Mouse (Mus musculus) left cerebral cortex, postnatal 4 days (tissue): ENCODE results near the gene Dnah7c. TPM values are rescaled to one million over a fixed set of nuclear protein-coding genes. Genes with fewer than 3 reads are reported as not detected.
"Not testable (repeated sequence)": the region's sequence is repeated elsewhere in the genome, so short reads cannot be mapped to it uniquely, and the experiment has no call there.

ENCODE experiments used
- DNase-seq: peaks from one replicate; pipeline ENCODE4 v3.0.0-alpha.2; 2022
- intact Hi-C: fragments of 180-260 bp; cut with DNase I; formaldehyde crosslinking; loops from one replicate; pipeline ENCODE4 v1.15.1; 2025
- total RNA-seq, 2 experiments: library from RNA; stranded (reverse); gene quantifications; 2 replicates each; pipeline ENCODE4 v1.2.3; 2021

Dnah7c gene
- total RNA-seq: 1 to 10 TPM in 1 of 2 experiments, under 1 TPM in 1; 0.40 to 2.1 TPM

- intact Hi-C loops: no loop called here
- peak; percentile 32 for DNase-seq
Observed at GRCm38 (mm10) chr1:46425137-46425925, at the start of gene Dnah7c. TSS of gene Dnah7c (plus strand) at chr1:46425592.

- DNase-seq, intact Hi-C loops: not testable (repeated sequence)
Observed at GRCm38 (mm10) chr1:46380641-46381040, 44.8 kb upstream of the Dnah7c start.

DNA sequence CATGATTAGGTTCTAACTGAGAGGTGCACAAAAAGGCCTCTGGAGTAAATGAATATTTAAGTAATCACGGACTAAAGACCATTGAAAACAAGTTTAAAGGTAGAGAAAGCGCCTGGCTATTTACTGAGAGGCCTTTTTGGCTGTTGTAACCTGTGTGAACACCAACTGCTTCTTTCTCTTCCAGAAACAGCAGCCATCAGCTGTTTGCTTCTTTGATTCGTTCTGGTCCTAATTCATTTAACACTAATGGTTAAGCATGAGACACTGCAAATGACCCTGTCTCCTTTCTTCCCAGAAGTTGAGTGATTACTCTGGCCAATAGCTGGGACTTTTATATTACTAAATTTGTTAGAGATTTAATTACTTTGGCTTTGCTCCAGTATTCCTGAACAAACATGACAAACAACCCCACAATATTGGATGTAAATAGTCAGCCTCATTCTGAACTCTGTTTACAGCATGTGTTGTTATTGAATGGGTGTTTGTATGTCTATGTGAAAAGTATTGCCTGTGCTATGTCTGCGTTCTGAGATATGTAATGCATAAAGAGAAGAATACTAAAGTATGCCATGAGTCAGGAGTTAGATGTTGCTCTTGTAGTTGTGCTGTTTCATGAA is 30.6 kb upstream of the Dnah7c start:
- DNase-seq, intact Hi-C loops: not testable (repeated sequence)

DNA sequence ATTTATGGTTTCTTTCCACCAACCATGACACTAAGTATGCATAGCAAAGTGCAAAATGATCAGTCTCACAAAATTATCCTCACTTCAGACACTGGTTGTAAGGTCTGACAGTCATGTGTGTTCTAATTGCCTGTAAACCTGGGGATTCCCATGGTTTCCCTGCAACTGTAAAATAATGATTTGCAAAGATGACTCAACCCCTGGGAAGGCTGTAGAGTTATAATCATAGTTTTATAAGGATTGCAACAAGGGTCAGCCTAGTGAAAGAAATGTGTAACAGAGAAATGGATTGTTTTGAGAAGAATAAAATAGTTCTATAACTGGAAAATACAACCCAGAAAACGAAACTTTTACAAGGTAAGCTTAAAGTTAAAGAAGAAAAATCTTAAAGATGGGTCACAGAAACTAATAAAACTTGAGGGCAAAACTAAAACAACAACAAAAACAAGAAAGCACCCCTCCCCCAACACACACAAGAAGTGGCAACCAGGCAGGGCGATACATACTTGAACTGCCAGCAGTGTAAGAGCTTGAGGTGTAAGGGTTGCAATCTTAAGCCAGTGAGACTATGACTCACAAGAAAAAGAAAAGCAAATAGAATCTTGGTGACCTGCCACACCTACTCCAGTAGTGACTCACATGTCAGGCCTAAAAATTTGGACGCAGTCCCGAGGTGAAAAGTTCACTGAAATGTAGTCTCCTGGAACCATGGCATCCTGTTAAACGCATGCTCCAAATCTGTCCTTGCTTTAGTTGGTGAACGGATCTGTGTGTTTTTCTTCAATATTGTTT is 16.9 kb upstream of the Dnah7c start:
- intact Hi-C loops: no loop called here

DNA sequence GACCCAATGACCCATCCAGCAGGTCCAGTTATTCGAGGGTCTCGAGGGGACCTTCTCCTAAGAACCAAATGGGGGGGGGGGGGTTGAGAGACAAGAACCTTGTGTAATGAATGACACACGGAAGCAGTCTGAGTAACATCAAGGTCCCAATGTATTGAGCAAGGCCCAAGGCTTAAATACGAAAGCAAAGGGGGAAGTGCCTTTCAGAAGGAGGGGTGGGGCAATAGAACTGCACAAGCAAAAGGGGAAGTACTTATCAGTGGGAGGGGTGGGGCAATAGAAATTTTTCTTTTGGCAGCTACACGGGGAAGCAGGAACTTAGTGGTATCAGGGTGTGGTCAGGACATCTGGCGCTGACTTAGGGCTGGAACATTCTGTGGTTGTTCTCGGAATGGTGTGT is 10.6 kb upstream of the Dnah7c start:
- DNase-seq: not testable (repeated sequence)
- intact Hi-C loops: loop anchor here (10.0 kb wide), 1 partner anchor 350 kb away; the partner anchor contains the start of gene Dnah7b

More for the DNA sequence above, 16.9 kb upstream of the Dnah7c start:
- no peak for DNase-seq

DNA sequence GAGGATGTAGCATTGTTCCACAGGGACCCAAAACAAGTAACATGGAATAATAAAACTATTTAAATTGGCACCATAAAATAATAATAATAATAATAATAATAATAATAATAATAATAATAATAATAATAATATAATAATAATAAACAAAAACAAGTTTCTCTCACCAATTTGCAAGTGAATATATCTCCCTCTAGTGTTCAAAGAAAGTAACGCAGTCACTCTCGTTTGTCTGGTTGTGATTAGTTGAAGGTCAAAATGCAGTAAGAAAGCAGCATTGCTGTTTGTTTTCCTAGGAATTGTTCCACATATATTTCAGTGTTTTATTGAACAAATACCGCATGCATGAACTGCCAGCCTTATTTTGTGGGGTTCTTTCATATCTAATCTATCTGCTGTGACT is 8.4 kb upstream of the Dnah7c start:
- intact Hi-C loops: loop anchor here (10.0 kb wide), 1 partner anchor 352 kb away; the partner anchor contains the start of gene Dnah7b
- DNase-seq: not testable (repeated sequence)

DNA sequence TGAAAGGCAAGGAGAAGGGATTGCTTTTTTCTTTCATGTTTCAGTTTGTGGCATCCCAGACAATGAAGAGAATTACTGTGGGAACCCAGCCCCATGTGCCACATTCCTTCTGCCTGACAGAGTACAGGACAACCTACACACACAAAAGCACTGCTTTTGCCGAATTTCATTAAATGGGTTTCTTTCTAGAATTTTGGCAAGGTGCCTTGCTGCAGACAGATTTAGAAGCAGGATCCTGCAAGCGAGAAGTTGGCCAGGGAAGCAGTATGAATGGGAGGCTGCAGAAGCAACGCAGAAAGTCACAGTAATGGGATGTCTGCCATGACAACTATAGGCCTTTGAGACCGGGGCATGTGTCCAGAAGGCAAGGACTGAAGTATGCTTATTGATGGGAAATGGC is 6.4 kb upstream of the Dnah7c start:
- not testable (repeated sequence) for DNase-seq
- intact Hi-C loops: loop anchor here (10.0 kb wide), 1 partner anchor 354 kb away; the partner anchor contains the start of gene Dnah7b

GRCm38 (mm10) chr1:46428401-46428800 is 3.0 kb downstream of the Dnah7c start:
- intact Hi-C loops: no loop called here
- DNase-seq: peak; percentile 10

DNA sequence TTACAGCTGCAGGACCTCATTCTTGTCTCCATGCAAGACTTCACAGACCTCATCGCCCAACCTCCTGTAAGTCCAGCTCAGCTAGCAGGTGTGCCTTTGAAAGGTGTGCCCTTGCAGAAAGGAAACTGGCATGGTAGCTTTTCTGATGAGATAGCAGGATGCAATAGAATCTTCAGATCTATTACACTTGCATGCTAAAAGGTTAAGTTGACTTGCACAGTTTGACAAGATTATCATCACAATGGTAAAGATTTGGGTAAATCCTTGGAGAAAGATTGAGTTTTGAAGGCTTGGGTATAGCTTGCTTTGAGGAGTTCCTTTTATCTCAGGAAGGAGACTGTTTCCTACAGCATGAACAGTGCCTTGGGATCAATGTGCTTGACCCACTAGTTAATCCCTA is 89.3 kb downstream of the Dnah7c start:
- intact Hi-C loops, DNase-seq: not testable (repeated sequence)

DNA sequence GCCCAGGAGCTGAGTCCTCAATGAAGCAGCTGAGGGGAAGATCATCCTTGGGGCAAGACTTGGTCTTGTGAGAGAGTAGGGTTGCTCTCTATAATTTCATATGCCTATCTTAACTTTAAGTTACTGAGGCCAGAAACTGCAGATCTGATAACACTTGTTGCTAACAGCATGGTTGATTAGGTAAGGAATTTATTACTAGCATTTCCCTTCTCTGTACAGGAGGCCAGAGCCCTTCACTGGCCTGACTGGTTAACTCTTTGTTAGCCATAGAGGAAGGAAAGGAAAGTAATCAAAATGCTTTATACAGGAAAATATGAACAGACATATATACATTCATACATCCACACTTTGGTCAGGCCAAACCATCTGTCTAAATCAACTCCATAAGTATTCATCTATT is 95.6 kb downstream of the Dnah7c start:
- intact Hi-C loops: no loop called here
- DNase-seq: no peak

- intact Hi-C loops, DNase-seq: not testable (repeated sequence)
Observed at GRCm38 (mm10) chr1:46526537-46526936, 101.1 kb downstream of the Dnah7c start.

GRCm38 (mm10) chr1:46544812-46545421 is 119.5 kb downstream of the Dnah7c start:
- DNase-seq: no peak
- intact Hi-C loops: no loop called here

DNA sequence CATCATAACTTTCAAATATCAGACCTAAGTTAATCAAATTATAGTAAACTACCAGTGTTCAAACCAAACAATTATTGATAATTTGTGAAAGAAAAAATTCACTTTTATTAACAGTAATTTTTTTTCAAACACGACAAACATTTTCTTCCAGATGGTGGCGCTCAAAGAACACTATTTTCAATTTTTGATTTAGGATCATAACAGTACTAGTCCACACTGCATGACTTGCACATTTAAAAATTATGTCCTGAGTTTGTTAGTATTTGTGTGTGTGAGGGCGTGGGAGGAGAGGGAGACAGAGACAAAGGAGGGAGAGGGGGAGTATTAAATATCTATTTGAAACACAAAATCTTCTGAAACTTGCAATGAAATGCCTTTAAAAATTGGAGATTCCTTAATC is 155.0 kb downstream of the Dnah7c start:
- intact Hi-C loops: no loop called here
- no peak for DNase-seq

- DNase-seq, intact Hi-C loops: not testable (repeated sequence)
Observed at GRCm38 (mm10) chr1:46593826-46594225, 168.4 kb downstream of the Dnah7c start.

GRCm38 (mm10) chr1:46596343-46596742 is 171.0 kb downstream of the Dnah7c start:
- DNase-seq, intact Hi-C loops: not testable (repeated sequence)

- no peak for DNase-seq
- intact Hi-C loops: no loop called here
Observed at GRCm38 (mm10) chr1:46620331-46620730, 194.9 kb downstream of the Dnah7c start.

GRCm38 (mm10) chr1:46625914-46626313 is 200.5 kb downstream of the Dnah7c start:
- intact Hi-C loops, DNase-seq: not testable (repeated sequence)

- intact Hi-C loops, DNase-seq: not testable (repeated sequence)
Observed at GRCm38 (mm10) chr1:46649821-46650220, 224.4 kb downstream of the Dnah7c start.

DNA sequence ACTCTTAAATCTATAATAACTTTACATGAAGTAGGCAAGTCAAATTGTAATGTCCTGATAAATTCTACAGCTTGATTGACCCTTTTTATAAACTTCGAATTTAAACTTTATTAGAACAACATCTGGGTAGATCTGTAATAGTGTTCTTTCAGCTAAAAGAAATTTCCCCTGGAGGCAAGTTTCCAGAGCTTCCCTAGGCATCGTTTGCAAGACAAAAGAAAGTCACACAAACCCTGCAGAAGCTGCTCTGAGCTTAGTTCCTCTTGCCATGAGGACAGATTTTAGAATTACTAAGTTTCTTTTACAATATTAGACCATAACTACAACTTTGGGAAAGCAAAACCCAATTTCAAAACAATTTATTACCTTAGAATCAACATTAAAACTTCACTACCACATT is 227.3 kb downstream of the Dnah7c start:
- intact Hi-C loops: not testable (repeated sequence)

GRCm38 (mm10) chr1:46724810-46725209 is 299.4 kb downstream of the Dnah7c start:
- intact Hi-C loops, DNase-seq: not testable (repeated sequence)

More for the DNA sequence above, 227.3 kb downstream of the Dnah7c start:
- DNase-seq: not testable (repeated sequence)
